Mouse (Mus musculus) liver (tissue): ENCODE measurements around the gene Igf1r.

Experiments used
- DNase-seq: peaks from one replicate; pipeline ENCODE4 v3.0.0-alpha.2; 2020; ENCODE audit warnings: mixed read lengths

Igf1r gene

GRCm38 (mm10) chr7:67958045-67958444 is 5.4 kb downstream of the Igf1r start:
- no peak for DNase-seq

- no peak for DNase-seq
Measured at GRCm38 (mm10) chr7:67960701-67961100, 8.1 kb downstream of the Igf1r start.

GRCm38 (mm10) chr7:67961567-67962267 is 9.1 kb downstream of the Igf1r start:
- peak; percentile 86 for DNase-seq

GRCm38 (mm10) chr7:67963691-67964090 is 11.1 kb downstream of the Igf1r start:
- DNase-seq = no peak

- DNase-seq = no peak
Measured at GRCm38 (mm10) chr7:67968394-67968793, 15.8 kb downstream of the Igf1r start.

GRCm38 (mm10) chr7:67969076-67969475 is 16.4 kb downstream of the Igf1r start:
- DNase-seq = no peak

GRCm38 (mm10) chr7:67973180-67974014 is 20.8 kb downstream of the Igf1r start:
- peak; percentile 65 for DNase-seq

- no peak for DNase-seq
Measured at GRCm38 (mm10) chr7:67981956-67982355, 29.3 kb downstream of the Igf1r start.

GRCm38 (mm10) chr7:67982809-67983208 is 30.2 kb downstream of the Igf1r start:
- no peak for DNase-seq

GRCm38 (mm10) chr7:67983451-67983850 is 30.8 kb downstream of the Igf1r start:
- DNase-seq = no peak

- peak; percentile 73 for DNase-seq
Measured at GRCm38 (mm10) chr7:67985003-67985416, 32.4 kb downstream of the Igf1r start.

- DNase-seq = no peak
Measured at GRCm38 (mm10) chr7:67985511-67985910, 32.9 kb downstream of the Igf1r start.

- DNase-seq = no peak
Measured at GRCm38 (mm10) chr7:67986277-67986676, 33.6 kb downstream of the Igf1r start.

- DNase-seq = no peak
Measured at GRCm38 (mm10) chr7:67986816-67987215, 34.2 kb downstream of the Igf1r start.

- no peak for DNase-seq
Measured at GRCm38 (mm10) chr7:67989376-67989775, 36.7 kb downstream of the Igf1r start.

- no peak for DNase-seq
Measured at GRCm38 (mm10) chr7:67993614-67994013, 41.0 kb downstream of the Igf1r start.

- no peak for DNase-seq
Measured at GRCm38 (mm10) chr7:67994346-67994858, 41.8 kb downstream of the Igf1r start.

- DNase-seq = no peak
Measured at GRCm38 (mm10) chr7:67995276-67995675, 42.6 kb downstream of the Igf1r start.

GRCm38 (mm10) chr7:67996202-67996960 is 43.8 kb downstream of the Igf1r start:
- no peak for DNase-seq

GRCm38 (mm10) chr7:68001269-68001668 is 48.6 kb downstream of the Igf1r start:
- DNase-seq = no peak

- no peak for DNase-seq
Measured at GRCm38 (mm10) chr7:68006074-68006473, 53.4 kb downstream of the Igf1r start.

GRCm38 (mm10) chr7:68006496-68006895 is 53.9 kb downstream of the Igf1r start:
- DNase-seq = no peak

GRCm38 (mm10) chr7:68009635-68010034 is 57.0 kb downstream of the Igf1r start:
- DNase-seq = peak; percentile 32
